Mouse (Mus musculus) left cerebral cortex, adult 9 months (tissue): ENCODE data around the gene Gm47289.

Source experiments
- DNase-seq, 2 experiments: peaks; one replicate each; pipeline ENCODE4 v3.0.0; 2022; ENCODE audit warnings: low spot score in 2 of 2

Gene Gm47289

DNA sequence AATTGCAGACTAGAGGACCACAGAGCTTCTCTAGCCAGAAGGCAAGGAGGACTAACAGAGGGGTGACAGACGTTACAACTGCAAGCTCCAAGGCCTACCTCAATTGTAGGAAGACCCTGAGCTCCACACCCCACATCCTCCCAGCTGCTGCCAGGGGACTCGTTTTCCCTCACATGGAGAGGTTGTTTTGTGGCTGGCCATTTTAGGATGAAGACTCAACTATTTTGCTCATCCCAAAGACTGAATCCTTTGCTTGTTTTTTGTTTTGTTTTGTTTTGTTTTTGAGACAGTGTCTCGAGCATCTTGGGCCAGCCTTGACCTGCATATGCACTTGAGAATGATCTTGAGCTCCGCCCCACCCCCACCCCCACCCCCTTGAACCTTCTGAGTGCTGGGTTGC lies at the start of gene Gm47289:
Gm47289 (plus strand) TSS at position 301 of the 400 bp plus-strand sequence.
- no peak for DNase-seq

DNA sequence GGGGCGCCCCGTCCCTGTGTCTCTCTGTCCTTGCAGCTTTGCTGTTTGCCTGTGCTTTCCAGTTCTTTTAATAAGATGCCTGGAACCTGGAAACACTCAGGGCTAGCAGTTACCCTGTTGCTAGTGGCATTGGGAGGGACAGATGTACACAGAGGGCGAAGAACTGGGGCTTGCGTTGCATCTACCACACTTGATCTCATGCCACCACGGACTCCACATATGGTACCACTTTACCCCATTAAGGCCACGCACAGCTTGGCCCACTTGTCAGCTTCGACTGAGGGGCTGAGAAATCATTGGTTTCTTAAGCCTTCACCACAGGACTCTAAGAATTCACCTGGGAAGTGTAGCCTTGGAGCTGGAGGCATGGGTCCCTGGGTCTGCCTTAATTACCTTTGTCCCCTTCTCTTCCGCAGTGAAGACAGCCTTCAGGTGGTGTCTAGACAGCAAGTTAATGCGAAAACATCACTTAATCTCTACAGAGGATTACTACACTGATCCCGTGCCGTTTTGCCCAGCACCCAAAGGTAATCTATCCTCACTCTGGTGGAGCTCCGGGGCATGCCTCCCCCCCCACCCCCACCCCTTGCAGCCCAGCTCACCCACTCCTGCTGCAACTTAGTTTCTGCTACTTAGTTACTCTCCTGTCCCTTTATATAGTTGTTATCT lies 49.1 kb upstream of the Gm47289 start:
- no peak for DNase-seq

DNA sequence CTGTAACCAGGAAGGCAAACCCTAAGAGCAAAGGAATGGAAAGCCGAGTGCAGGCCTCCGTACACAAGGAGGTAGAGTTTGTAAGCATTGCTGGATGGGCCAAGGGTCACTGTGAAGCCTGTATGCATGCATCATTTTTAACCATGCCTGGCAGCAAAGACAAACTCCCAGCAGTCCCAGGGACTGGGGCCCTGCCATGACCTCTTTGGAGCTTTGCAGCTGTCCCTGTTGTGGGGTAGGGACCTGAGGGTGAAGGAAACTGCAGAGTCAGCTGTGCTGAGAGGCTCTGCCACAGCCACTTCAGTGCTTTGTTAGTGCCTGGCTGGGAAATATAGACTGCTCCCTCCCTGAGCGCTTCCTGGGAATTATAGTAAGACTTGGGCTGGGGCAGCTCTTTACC lies 48.3 kb upstream of the Gm47289 start:
- DNase-seq = no peak

DNA sequence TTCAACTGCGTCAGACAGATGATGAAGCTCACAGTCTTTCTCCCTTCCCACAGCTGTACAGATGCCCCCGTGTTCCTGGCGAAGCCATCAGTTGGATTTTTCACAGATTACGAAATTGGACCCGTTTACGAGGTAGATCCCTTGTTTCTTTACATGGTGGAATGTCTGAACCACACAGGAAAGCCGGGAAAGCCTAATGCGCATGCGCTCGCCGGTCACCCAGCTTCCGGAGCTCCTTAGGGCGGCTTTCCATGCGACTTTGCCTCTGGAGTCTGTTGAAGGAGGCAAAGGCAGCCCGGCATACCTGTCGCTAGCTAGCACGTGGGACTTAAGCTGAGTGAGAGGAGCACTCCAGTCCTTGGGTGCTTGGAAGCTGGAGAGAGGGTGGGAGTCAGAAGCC lies 44.0 kb upstream of the Gm47289 start:
- DNase-seq = no peak

DNA sequence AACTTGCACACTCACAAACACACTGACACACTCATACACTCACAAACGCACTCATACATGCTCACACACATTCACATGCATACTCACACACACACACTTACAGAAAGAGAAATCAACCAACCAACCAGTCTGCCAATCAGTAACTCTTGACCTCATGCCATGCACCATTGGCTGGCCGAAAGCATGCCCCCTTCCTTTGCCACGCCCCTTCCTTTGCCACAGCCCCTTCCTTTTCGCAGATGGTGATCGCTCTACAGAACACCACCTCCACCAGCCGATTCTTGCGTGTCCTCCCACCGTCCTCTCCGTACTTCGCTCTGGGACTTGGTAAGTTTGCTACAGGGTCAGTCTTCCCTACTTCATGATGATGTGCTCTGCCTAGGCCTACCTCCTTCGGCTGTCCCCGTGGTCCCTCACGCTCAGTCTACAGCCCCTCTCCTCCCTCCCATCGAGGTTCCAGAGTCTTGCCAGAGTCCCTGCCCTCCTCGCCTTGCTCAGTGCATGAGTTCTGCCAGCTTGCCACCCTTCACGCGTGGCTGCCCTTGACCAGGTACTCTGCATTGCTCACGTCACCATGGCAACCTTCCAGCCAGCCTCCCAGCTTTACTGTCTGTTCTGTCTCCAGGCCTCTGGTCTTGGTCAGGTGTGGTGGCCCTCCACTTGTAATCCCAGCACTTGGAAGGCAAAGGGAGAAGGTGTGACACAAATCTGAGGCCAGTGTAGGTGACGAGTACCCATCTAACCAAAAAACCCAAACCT lies 39.4 kb upstream of the Gm47289 start:
- DNase-seq = no peak

DNA sequence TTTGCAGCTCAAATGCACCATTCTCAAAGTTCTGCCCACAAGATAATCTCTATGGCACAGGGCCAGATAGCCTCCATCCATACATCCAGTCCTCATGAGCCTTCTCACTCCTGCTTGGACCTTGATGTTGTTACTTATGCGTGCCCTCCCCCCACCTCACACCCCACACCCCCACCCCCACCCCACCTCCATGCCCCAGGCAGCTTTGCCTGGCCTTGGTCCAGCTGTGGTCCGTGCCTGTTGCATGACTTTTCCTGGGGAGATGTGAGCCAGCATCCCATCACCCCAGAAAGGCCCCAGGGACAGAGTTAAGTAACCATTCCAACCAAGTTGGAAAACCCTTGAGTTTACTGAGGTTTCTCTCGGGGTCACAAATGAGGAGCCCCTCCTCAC lies 38.8 kb upstream of the Gm47289 start:
- no peak for DNase-seq

DNA sequence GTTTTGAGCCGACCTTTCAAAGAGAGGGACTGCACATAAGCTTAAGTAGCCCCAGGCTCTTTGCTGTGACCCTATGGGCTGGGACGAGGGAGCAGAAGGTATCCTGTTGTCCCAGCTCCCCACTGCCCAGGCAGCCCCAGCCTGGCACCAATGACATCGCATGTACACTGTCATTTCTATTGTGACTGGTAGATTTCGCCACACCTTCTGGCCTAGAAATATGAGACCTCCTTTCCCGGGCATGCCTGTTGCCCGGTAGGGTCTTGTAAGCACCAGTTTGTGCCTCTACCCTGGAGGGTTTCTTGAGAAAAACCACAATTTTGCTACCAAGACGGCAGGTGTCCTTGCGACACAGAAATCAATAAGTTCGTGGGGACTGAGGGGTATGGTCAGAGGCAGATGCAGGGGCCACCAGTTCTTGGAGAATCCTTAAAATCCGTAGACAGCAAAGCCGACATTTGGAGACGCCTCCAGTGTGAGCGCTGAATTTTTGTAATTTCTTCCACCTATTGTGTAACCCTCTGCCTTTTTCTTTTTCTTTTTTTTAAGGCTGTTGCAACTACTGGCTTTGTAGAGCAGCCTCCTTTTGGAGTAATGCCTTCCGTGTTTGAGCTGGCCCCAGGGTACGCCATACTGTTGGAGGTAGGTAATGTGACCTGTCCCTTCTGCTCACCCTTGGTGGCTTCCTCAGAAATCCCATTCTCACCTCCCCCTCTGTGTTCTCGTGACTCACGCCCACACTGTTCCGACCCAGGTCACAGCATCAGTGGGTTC lies 36.2 kb upstream of the Gm47289 start:
- no peak for DNase-seq

DNA sequence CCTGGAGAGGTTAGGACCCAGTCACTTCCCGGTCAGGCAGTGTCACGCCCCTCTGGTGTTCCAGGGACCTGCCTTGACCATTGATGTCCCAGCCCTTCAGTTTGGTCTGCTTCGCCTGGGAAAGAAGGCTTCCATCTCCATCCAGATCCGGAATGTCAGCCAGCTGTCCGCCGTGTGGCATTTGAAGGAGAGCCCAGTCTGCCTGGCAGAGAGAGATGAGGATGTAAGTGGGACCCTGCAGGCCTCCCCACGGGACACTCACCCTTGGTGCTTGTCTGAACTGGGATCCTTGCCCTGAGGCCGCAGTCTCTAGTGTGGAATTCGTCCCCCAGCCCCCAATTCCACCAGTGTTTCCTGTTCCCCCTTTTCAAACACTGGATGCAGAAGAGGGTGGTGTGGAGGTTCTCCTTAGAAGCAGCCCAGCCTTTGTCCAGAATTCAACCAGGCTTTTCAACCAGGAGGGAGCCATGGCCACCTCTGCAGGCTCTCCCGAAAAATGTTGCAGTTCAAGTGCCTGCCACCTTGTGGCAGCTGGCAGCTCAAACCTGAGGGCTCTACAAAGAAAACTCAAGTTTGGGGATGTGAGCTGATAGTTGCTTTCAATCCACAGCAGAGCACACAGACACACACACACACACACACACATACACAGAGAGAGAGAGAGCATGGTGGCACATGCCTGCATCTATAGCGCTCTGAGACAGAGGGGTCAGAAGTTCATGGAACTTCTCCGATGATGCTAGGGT lies 30.4 kb upstream of the Gm47289 start:
- no peak for DNase-seq

DNA sequence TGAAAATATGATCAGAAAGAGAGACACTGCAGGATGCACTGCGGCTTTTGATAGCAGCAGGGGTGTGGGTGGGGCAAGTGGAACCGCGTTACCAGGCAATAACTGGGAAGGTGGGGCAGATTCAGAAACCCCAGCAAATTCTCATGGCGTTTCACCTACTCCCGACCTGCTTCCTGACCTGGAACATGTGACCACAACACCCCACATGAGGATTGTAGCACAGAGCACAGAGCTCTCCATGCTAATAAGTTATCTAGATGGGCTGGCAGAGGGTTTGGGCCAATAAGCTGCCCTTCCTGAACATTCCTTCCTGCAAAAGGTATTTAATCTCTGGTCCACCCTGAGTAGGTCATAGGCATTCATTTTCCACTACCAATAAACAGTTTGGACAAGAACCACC lies 28.3 kb upstream of the Gm47289 start:
- no peak for DNase-seq

DNA sequence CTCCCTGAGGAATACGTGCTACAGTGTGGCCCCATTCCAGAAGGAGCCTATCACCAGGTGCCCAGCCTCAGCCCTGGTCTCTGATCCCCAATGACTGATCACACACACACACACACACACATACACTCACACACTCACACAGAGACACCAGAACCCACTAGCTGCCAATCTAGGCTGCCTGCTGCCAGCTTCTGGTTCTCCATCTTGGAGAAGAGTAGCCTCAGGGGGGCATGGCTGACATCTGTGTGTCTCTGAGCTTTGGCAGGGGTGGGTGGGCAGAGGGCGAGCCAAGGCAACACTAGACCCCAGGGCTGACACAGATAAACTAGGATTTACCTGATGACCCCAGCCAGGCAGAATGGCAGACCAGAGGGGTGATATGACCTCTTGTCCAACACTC lies 20.1 kb upstream of the Gm47289 start:
- no peak for DNase-seq

DNA sequence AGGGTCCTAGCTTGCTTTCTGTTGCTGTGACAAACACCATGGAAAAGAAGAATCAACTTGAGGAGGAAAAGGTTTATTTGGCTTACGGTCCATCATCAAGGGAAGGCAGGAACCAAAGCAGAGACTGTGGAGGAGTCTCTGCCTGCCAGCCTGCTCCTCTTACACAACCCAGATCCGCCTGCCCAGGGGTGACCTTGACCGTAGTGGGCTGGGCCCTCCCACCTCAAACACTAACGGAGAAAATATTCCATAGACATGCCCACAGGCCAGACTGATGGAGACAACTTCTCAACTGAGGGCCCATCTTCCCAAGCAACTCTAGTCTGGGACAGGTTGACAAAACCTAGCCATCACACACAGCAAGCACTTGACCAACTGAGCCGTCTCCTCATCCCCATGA lies 16.9 kb upstream of the Gm47289 start:
- no peak for DNase-seq

DNA sequence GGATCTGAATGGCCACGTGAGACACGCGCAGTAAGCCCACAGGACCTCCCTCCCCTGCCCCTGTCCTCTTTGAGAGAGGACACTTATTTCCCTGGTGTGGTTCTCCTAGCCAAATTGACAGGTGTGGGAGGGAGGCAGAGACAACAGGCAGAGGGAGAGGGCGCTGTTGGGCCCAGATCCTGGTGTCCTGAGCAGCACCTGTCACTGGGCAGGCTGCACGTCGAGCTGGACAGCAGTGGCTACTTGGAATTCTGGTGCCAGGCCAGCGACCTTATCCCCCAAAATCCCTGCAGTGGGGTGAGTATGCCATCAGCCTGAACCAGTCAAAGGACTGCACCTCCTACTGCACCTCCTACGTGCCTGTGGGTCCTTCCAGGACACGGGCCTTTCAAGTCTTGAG lies 15.6 kb upstream of the Gm47289 start:
- DNase-seq = no peak

DNA sequence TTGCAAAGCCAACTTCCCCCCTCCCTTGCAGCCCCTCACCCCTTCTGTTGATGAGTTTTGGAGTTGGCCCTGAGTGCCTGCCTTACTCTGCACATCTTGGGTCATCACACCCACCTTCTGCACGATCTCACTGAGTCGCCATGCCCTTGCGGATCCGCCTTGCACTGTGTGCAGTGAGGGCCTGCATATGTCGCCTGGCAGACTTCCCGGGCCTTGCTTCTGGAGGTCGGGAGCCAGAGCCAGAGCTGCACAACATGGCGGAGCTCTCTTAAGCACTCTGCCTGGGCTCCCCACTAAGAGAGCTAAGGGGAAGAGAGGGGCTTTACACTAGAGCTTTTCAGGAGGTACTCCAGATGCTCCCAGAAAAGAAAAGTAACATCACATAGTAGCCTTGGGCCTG lies 14.3 kb upstream of the Gm47289 start:
- DNase-seq = no peak

DNA sequence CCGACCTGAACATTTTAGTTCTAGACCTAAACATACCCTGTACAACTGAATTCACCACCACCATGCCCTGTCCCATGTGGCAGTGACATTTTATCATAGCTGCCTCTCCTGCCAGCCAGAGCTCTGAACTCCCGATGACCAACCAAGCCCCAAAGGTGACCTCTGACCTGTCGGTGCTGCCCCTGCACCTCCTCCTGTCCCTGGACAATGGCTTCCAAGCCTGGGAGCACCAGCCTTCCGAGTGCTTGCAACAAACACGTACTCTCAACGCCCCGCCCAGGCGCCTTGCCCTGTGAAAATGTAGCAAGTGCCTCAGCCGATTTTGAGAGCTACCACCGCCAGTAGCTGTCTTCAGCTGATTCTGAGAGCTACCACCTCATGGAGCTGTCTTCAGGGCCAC lies 13.8 kb upstream of the Gm47289 start:
- no peak for DNase-seq

DNA sequence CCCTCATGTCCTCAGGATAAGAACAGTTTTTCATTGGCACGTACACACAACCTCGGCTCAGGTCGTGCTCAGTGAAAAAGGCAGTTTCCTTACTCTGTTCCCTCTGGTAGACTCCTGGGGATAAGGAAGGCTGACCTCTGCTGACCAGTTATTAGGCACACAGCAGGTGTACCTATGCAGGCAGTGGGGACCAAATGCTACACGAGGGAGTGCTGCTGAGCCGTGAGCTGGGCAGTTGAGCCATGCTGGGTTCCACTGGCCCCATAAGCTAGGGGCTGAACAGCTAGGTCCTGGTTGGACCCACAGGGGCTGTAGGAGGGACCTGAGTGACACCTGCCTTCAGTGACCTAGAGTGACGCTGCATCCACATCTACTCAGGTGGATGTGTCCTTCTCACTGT lies 13.3 kb upstream of the Gm47289 start:
- DNase-seq = no peak

DNA sequence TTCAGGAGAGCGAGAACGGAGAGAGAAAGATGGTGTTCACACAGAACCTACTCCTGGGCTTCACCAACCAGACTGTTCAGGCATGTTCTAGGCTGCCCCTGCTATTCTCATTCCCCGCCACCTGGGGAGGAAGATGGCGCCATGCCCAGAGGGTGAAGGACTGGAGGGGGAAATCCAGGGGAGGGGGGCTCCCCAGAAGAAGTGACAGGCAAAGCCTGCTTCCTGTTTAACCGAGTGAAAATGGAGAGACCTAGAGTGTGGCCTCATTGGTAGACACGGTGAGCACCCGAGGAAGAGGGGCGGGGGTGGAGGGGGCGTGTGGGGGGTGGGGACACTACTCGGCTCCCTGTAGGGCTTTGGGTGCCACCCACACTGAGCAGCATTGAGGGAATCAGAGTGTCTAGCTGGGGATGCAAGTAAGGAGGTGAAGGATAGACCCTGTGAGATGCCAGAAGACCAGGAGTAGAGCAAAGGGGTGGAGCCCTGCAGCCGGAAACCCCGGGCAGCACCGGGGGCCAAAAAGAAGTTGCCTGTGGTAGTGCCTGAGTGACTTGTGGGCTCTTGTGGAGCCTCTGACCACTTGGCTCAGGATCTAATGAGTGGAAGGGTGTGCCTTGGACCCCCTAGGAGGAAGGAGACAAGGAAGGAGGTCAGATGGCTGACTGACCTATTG lies 12.7 kb upstream of the Gm47289 start:
- no peak for DNase-seq

DNA sequence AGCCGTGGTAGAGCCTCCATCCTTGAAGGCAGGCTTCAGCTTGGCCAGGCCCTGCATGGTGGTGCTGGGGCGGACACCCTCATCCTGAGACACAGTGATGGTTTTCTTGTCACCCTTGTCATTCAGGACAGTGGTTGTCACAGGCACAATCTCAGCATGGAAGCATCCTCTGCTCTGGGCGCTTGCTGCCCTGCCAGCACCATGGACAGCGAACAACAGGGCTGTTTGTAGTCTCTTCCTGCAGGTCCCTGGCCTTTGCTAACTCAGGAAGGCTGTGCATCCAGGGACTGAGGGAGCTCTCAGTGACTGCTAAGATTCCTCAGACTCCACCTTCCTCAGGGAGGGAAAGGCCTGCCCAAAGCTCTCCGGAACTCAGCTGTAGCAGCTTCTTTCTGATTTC lies 9.4 kb upstream of the Gm47289 start:
- DNase-seq = no peak

DNA sequence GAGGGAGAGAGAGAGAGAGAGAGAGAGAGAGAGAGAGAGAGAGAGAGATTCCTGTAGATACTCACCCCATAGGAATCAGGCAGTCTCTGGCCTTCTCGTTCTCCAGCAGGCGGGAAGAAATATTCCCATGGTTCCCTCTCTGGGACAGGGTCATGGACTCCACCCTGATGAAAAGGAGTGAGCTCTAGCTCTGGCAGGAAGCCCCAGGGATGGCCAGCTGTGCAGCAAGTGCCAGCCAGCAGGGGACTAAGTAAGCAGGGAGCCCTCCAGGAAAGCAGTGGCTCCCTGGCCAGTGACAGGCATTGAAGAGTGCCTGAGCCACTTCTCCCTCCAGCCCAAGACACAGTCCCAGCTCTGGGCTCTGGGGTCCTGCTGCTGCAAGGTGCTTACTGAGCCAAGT lies 7.2 kb upstream of the Gm47289 start:
- no peak for DNase-seq

DNA sequence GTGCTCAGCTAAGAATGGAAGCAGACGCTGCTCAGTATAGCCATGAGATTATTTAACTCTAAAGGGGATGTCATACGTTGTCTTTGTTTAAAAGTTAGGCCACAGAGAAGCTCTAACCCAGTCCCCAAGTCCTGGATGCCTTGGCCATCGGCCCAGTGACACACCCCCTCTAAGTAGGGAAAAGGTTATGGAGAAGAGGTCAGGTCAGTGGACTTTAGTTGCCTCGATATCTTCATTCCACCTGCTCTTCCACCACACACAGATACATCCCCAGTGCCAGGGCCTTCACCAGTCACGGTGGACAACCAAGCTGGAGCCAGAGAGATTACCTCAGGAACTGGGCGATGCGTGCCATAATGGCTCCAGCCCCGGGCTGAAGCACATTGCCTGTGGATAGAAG lies 3.5 kb upstream of the Gm47289 start:
- DNase-seq = no peak

DNA sequence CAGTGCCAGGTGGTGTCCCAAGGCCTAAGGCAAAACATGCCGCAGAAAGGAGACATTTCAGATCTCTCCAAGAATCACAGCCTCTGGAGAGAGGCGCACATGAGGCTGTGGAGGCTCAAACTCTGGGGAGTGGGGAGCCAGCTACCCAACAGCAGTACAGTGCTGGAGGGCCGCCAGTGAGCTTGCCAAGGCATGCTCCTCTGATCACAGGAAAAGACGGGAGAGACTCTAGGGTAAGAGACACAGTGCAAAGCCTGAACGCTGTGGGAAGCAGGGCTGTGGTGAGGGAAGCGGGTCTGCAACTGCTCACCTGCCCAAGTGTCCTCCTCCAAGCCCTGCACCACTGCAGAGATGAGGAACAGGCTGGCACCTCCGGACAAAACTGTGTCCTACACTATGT lies 3.1 kb upstream of the Gm47289 start:
- no peak for DNase-seq
